Mouse (Mus musculus) erythroblast, adult 5-6 weeks (primary cell): ENCODE results near the gene Ppm1l. TPM values are rescaled to one million over a fixed set of nuclear protein-coding genes. Genes with fewer than 3 reads are reported as not detected.

Experiments used
- ATAC-seq: replicated peaks from 2 replicates; pipeline ENCODE4 v1.8.0; 2016; ENCODE audit warnings: moderate number of reproducible peaks, mild to moderate bottlenecking, moderate TSS enrichment, inconsistent platforms; ENCODE audit not compliant: poor library complexity, low FRiP score, severe bottlenecking
- total RNA-seq, 2 experiments: library from RNA; stranded (forward) in 1 of 2; stranded (reverse) in 1 of 2; fragments of 150-400 nt in 1 of 2; fragments of 200-764, 138-1000 nt in 1 of 2; gene quantifications; 2 replicates each; pipeline versions ENCODE4 v1.2.3 to v1.2.4; 2015 to 2017; ENCODE audit warnings: low replicate concordance in 2 of 2

Ppm1l gene
- total RNA-seq, 2 experiments from 2014 or later: 4.8 to 12.9 TPM

GRCm38 (mm10) chr3:69329910-69330309 is 13.2 kb downstream of the Ppm1l start:
- ATAC-seq: no peak

- no peak for ATAC-seq
Observed at GRCm38 (mm10) chr3:69333819-69334218, 17.2 kb downstream of the Ppm1l start.

- peak; percentile 51; the same call in 1 of the 2 replicates for ATAC-seq
Observed at GRCm38 (mm10) chr3:69340486-69340885, 23.8 kb downstream of the Ppm1l start.

- no peak for ATAC-seq
Observed at GRCm38 (mm10) chr3:69340971-69341370, 24.3 kb downstream of the Ppm1l start.

- ATAC-seq: no peak
Observed at GRCm38 (mm10) chr3:69341514-69341913, 24.9 kb downstream of the Ppm1l start.

- no peak for ATAC-seq
Observed at GRCm38 (mm10) chr3:69342247-69342921, 25.7 kb downstream of the Ppm1l start.

GRCm38 (mm10) chr3:69343124-69343523 is 26.5 kb downstream of the Ppm1l start:
- no peak for ATAC-seq

GRCm38 (mm10) chr3:69346514-69346913 is 29.9 kb downstream of the Ppm1l start:
- no peak for ATAC-seq

GRCm38 (mm10) chr3:69348197-69348920 is 31.7 kb downstream of the Ppm1l start:
- peak; percentile 58; the same call in 1 of the 2 replicates for ATAC-seq

- ATAC-seq: no peak
Observed at GRCm38 (mm10) chr3:69348921-69349237, 32.2 kb downstream of the Ppm1l start.

GRCm38 (mm10) chr3:69349973-69350372 is 33.3 kb downstream of the Ppm1l start:
- ATAC-seq: no peak

- no peak for ATAC-seq
Observed at GRCm38 (mm10) chr3:69352194-69352593, 35.5 kb downstream of the Ppm1l start.

GRCm38 (mm10) chr3:69354681-69355080 is 38.0 kb downstream of the Ppm1l start:
- ATAC-seq: no peak

- ATAC-seq: no peak
Observed at GRCm38 (mm10) chr3:69356078-69356665, 39.5 kb downstream of the Ppm1l start.

GRCm38 (mm10) chr3:69356781-69357180 is 40.1 kb downstream of the Ppm1l start:
- no peak for ATAC-seq

GRCm38 (mm10) chr3:69357897-69358619 is 41.4 kb downstream of the Ppm1l start:
- ATAC-seq: no peak

GRCm38 (mm10) chr3:69358620-69358964 is 41.9 kb downstream of the Ppm1l start:
- no peak for ATAC-seq

- no peak for ATAC-seq
Observed at GRCm38 (mm10) chr3:69360263-69360895, 43.7 kb downstream of the Ppm1l start.

GRCm38 (mm10) chr3:69361487-69362349 is 45.1 kb downstream of the Ppm1l start:
- no peak for ATAC-seq
